Mouse (Mus musculus): Measurements from ENCODE around the gene Myo1d.

Myo1d gene

DNA sequence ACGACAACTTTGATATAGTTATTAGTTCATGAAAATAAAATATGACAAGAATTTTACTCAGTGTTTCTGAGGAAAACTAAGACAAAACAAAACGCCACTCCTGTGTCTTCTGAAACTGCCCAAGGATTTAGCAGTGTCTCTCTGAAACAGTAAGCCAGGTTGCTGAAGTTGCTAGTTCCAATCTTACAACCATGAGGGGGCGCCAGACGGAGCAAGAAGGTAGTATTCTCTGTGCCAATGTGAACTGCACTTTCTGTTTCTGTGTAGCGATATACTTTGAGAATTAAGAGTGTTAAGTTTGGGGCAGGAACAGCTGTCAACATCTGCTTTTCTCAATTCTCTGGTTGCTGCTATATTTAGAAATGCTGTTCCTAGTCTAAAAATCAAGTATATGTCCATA, 165.4 kb downstream of the Myo1d start:
- peak; percentile 18 for DNase-seq (ENCODE audit: low spot score)

DNA sequence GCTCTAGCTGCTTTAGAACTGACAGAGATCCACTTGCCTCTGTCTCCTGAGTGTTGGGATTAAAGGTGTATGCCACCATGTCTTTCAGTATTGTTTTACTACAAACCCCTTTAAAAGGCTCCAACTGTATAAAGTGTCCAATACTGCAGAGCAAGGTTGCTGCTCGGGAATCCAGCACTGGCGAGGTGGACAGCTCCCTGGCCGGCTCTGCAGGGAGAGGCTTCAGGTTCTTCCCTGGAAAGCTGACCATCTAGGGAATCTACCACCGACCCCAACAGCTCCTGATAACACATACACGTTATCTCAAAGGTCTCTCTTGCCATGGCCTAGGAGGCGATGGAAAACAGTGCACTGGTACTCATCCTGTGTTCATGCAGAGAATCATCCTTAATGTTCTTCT, 166.3 kb downstream of the Myo1d start:
- no peak for DNase-seq (ENCODE audit: low spot score)

DNA sequence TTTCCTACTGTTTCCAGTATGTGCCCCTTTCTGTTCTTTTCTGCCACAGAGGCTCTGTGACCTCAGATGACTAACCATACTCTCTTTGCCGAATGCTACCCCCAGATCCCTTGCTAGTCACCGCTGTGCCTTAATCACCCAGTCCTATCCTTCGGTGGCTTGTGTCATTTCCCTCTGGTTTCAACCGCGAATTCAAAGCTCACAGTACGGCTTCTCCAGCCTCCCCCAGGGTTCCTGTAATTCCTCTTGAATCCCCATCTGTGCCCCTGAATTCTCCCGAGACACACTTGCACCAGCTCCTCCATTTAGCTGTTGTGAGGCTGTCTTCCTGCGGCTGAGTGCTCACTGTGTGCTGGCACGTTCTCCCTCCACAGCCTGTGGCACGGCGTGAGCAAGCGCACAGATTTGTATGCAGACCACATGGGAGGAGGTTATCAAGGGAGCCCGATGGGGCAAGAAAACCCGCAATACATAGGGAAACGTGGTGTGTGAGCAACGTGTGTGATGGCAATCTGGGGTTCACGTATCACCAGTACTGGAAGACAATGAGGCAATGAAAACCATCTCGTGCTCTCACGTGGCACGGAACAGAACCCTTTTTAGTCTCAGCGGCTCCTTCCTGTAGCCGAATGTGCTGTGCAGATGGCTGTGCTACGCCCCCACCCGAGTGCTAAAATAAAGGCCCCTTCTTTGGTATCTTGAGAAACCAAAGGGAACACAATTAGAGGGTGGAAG, 177.0 kb downstream of the Myo1d start:
- peak; percentile 7 for DNase-seq (ENCODE audit: low spot score)

DNA sequence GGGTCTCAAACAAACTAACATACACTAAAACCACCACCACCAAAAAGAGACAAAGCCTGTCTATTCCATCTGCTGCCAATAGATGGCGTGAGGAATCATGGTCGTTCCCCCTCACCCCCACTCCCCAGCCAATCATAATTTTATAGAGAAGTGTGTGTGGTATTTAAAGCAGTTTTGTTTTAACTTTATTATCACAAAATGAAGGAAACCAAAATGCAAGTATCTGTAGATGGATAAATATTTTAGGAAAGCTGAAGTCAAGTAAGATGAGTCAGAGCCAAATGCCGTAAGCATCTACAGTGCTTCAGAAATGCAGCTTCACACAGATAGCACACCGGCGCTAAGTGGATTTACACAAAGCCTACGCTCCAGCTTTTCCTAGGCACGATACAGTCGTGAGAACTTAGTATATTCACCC, 177.8 kb downstream of the Myo1d start:
- DNase-seq (ENCODE audit: low spot score): no peak

DNA sequence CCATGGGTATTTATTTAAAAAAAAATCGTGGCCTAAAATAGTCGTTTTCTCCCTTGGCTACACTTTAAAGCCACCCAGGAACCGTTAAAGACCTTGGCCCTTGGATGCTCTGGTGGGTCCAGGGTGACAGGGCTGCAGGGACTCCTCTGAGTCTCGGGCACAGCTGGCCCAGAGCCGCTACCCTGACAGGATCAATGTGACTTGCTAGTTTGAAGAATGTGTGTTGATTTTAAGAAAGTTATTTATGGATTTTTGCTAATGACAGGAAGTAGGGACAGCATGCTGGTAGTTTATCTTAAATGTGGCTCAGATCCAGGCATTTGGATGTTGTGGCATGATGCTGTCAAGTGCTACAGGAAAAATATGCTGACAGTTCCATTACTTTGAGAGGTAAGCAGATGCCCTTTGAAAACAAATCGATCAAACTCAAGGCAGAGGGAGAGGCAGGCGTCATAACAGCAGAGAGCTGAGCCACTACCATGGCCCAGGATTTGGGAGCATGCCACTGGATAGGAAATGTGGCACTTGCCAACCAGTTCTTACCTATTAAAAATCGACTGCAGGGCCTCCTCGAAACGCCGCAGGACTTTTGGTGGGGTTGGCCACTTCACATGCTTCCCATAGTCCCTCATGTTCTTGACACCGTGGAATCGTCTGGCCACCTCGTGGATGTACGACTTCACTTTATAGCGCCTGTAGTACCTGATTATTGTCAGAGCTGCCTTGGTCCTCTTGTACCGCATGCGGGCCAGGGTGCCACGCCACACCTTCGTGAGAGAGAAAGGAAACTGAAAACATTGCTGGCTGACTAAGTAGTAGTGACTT, 178.6 kb downstream of the Myo1d start:
- DNase-seq (ENCODE audit: low spot score): no peak

DNA sequence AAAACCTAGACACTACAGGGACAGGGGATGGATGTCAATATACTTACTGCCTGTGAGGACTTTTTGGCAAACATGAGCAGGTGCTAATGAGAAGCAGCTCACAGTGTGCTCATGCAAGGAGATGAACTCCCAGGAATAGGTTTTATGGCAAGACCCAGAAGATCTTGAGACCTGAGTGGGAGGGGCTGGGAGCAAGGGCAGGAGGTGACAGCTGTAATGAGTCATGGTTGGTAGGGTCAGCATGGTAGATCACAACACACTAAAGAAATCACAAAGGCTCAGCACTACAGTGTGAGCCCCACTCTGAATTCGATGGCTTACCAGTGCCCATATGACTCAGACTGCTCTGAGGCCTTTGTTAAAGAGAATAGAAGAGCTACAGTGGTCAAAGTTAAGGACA, 184.3 kb downstream of the Myo1d start:
- DNase-seq (ENCODE audit: low spot score): no peak

DNA sequence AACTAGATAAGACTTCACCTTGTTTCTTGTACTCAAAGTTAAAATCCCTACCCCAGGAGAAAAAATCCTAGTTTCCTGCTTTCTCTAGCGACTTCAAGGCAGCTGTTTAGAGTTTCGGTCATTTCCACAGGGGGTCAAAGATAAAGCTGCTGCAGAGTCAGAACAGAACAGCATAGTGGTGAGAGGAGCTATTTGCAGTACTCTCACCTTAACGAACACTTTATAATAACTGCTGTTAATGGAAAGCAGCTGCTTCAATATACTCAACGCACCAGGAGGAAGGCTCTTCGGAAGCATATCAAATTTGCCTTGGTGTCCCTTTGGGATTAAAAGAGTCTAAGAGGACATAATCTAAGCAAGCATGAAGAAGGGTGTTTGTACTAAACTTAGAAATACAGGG, 190.4 kb downstream of the Myo1d start:
- DNase-seq (ENCODE audit: low spot score): no peak

DNA sequence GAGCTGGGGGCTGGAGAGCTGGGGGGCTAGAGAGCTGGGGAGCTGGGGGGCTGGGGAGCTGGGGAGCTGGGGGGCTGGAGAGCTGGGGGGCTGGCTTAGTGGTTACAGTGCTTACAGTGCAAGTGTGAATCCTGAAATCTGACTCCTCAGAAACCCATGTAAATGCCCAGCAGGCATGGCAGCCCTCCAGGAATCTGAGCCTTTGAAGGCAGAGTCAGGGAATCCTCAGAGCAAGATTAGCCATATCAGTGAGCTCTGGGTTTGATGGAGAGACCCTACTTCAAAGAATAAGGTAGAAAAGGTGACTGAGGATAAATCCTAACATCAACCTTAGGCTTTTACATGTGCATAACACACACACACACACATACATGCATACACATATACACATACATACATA, 194.1 kb downstream of the Myo1d start:
- DNase-seq (ENCODE audit: low spot score): no peak

DNA sequence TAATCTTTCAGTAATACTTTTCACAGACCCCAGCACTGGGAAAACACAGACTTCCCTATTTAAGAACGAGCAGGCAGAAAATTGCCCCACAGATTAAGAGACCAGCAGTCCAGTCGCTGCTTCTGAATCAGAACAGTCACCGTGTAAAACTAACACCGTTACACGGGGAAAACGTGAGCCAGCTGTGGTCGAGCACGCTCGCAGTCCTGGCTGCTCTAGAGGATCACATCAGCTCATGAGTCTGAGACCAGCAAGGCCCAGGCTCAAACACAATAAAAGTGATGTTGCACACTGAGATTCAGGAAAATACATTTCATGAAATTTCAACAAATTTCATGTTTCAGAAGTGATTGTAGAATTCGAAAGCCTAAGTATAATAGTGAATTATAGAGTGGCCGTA, 194.6 kb downstream of the Myo1d start:
- DNase-seq (ENCODE audit: low spot score): no peak

DNA sequence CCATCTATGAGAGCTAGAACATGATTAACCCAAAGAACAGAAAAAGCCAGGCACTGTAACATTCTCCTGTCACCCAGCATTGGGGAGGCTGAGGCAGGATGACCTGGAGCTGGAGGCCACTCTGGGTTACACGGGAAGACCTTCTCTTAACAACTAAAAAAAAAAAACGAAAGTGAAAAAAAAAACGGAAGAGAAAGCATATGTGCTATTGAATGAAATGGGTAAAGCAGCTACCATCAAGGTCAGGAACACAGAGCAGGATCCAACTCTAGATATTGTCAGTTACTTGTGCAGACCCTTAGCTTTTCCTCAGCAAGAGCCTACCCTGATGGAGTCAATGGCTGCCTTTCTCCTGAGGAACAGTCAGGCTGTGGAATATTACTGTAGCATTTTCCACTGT, 199.3 kb downstream of the Myo1d start:
- no peak for DNase-seq (ENCODE audit: low spot score)

DNA sequence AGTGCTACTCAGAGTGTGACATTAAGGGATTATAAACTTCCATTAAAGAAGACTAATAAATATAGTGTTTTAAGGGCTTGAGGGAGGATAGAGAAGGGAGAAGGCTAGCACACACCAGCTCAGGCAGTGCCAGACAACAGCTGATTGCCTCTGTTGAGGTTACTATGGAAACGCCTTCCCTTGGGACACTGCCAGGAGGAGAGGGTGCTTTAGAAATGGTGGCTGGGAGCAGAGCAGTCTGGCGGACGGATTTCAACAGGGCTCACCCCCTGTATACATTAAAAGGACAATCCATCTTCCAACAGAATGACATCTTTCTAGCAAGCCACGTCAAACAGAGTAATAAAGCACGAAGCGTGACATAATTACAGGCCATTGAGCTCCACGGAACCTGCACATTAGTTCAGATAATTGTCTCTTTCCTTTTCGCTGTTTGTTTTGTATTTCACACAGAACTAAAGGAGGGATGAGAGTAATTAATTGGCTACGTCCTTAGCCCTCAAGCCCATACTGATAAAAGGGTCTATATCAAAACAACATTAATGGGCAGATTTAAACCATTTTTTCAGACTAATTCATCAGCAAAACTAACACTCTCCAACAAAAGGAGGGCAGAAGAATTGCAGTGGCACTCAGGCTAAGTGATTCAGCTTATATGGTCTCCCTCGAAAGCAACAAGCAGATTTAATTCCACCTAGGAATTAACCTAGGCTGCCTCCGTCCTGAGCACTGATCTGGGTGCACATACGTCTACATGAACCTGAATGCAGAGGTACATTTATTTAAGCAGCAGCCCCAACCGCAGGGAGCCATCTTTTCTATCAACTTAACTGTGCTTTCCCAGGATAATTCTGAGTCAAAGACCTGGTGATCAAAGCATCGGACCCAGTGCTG, 201.8 kb downstream of the Myo1d start:
- DNase-seq (ENCODE audit: low spot score): no peak

DNA sequence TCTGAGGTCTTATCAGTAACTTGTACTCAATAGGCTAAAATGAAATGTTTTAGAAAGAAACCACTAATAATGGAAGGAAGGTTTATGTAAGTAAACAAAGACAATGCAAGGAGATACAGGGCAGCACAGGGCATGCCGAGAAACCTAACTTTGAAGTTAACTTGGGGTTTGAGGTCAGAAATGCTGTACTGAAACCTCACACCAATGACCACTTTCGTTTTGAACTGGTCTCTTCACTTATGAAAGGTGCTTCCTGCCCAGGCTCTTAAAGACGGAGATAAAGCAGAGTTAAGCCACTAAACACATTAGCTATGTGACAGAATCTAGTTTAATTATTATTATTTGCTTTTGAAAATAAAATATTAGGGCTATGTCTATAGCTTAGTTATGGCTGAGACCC, 204.0 kb downstream of the Myo1d start:
- DNase-seq (ENCODE audit: low spot score): no peak

DNA sequence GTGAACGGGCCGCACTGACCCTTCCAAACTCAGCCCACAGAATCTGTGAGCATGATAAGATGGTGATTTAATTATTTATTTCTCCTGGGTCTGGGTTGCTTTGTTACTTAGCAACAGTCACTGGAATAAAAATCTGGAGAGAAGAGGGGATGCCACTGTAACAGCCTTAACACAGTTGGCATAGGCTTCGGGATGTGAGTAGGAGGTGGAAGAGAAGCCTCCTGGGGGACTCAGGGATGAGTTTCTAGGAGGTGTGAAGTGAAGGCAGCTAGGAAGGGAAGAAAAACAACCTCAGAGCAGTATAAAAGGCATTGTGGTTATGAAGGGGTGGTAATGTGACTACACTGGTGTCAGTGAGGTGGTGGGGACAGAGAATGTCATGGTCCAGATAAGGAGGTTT, 213.5 kb downstream of the Myo1d start:
- DNase-seq (ENCODE audit: low spot score): no peak

DNA sequence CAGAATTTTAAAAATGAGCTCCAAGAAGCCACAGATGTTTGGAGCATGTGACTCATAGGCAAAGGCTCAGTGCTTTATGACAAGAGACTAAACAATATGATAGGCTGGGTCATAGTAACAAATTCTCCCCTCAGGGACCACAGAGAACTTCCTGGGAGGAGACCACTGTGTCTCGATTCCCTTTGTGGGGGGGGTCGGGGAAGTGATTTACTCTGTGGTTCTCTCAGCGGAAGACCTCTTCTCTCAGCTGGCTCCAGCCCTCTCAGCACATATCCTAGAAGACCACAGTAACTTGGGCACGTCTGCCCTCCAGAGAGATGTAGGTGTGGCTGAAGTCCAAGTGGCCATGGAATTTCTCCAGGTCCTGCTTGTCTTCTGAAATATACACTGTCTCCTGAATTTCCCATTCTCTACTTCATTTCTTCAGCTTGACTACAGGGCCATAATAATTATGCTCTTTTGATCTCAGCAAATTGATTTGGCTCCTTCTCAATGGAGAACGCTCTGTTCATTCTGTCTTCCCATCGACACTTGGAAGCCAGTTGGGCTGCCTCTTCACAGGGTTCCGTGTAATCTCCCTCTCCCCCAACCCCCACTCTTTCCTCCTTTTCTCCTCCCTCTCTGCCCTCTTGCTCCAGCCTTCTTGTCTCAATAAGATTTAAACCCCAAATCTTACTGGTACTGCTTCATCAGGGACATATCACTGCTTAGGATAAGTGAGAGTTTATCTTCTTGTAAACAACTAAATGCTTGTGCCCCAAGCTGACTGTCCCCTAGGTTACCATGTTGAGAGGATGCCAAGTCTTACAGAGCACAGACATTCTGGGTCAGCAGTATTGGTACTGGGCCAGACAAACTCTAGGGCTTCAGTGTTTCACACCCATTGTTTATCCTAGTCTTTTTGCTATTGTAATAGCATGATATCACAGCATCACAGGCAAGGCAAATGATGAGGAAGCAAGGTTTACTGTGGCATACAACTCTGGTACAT, 214.6 kb downstream of the Myo1d start:
- no peak for DNase-seq (ENCODE audit: low spot score)

DNA sequence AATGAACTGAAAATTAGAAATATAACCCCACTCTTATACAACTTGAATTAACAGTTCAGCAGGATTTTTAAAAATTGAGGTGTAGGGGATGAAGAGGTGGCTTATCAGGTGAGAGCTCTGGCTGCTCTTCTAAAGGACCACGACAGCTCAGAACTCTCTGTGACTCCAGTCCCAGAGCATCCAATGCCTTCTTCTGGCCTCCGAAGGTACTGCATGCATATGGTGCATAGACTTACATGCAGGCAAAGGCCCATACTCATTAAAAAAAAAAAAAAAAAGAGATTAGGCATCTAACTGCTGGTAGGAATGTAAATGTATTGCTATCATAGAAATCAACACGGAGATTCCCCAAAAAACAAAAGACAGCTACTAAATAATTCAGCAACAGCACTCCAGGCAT, 217.3 kb downstream of the Myo1d start:
- peak; percentile 14 for DNase-seq (ENCODE audit: low spot score)

DNA sequence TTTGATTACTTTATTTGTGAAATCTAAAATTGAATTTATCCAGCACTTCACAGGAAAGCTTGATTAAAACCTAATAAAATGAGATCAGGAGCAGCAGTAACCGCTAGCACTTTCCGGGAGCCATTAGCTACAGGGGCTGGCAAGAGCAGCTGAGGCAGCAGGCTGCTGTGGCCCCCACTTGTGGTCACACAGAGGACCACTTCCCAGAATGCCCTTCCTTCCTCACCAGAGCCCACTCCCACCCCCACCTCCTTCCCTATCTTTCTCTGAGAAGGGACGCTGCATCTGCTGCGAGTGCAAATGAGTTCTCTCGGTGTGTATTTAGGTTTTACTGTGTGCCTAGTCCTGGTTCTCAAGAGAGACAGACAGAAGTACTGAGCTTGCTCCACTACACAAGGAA, 219.1 kb downstream of the Myo1d start:
- no peak for DNase-seq (ENCODE audit: low spot score)

DNA sequence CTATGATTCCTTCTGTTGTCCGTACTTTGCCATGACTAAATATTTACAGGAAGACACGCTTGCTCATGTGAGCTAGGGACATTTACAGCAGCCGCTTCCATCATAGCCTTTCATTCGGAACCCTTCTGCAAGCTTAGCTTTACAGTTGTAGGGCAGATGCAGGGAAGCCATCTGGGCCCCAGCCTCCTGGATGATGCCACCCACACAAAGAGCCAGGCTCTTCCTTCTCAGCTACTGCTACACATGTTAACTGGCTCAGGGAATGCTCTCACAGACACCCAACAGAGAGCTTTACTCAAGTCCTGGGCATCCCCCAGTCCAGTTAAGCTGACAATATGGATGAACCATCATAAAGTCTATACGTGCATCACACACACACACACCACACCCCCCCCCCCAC, 224.4 kb downstream of the Myo1d start:
- DNase-seq (ENCODE audit: low spot score): no peak

DNA sequence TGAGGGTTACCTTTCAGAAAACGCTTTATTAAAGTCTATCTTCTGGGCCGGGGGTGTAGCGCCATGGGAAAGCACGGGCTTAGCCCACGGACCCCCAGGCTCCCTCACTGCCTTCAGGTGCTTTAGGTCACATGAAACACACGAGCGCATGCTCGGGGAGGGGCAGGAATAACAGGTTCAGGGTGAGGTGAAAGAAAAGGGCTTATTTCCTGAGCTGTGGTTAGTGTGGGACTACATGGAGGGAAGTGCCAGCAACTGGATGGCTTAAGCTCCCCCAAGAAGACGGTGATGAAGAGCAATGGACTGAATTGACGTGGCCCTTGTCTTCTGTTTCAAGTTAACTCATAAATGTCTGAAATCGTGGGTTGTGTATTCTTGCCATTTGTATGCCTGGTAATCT, 226.8 kb downstream of the Myo1d start:
- no peak for DNase-seq (ENCODE audit: low spot score)

DNA sequence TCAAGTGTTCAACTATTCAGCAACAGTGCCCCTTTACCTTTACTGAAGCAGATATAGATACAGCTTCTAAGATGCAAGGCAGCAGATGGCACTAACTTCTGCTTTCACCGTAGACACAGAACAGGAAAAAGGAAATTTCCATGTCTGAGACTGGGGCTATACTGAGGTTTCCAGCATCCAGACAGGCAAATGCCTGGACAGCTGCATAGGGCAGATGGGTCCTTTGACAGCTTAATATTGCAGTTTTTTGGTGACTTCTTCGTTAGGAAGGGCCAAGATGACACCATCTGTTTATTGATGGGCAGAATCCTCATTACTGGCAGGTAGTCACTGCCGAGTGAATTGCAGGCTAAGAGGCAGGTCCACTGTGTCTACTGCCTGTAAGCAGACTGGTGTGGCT, 228.2 kb downstream of the Myo1d start:
- DNase-seq (ENCODE audit: low spot score): no peak

DNA sequence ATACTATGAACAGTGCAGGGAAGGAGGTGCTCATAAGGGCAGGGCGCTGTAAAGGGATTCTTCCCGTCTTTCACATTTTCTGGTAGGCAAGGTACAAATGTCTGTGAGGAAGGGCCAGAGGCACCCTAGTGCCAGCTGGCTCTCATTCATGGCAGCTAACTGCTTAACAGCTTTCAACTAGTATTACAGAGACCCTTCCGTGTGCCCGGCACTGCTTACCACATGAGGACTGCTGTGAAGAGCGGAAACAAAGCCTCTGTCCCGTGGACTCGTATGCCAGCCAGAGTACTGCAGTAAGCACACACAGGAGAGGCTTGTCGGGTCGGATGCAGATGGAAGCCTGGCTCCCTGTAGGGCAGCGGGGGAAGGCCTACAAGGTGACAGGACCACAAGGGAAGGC, 229.6 kb downstream of the Myo1d start:
- no peak for DNase-seq (ENCODE audit: low spot score)

DNA sequence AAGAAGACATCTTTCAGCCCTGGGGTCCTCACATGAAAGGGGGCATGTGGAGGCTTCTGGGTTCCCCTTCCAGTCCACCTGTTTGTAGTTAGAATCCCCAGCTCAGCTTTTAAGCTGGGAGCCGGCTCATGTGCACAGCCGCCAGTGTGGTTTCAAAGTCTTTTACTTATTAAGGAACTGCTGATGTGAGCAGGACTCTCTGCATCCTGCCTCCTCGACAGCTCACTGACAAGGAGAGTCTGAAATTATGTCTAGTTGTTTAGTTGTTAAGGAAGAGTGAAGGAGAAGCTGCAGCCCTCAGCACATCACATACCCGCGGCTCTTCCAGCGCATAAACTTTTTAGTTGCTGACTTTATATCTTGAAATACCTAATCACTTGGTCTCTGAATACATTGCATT, 230.0 kb downstream of the Myo1d start:
- no peak for DNase-seq (ENCODE audit: low spot score)

All from spleen, adult 12 weeks (tissue).